Mouse (Mus musculus): ENCODE measurements at regions not wholly inside any gene's neighbourhood (a gene's known extent, or its start where the extent isn't known, plus 50 kb on each side); places are given as distances from the start of the nearest gene placed in this dataset.

- TF ChIP-seq FLI1 (IDR thresholded peaks at IDR 0.05; ENCODE audit: low read length) (no peak), GATA1 (IDR thresholded peaks at IDR 0.05; ENCODE audit: borderline replicate concordance, low read length) (no peak)
Measured at GRCm38 (mm10) chr8:92618281-92618680, 55.8 kb upstream of the Irx6 start.

All from megakaryocyte, embryonic 14.5 days (primary cell).